Mouse (Mus musculus) stomach, postnatal 0 days (tissue): ENCODE results near the gene Tbc1d16. TPM values are rescaled to one million over a fixed set of nuclear protein-coding genes. Genes with fewer than 3 reads are reported as not detected.

ENCODE experiments used
- ATAC-seq: fragments of 200-750 bp; cut with Nextera tagmentation; 2 replicates; pipeline ENCODE4 v1.8.0; 2017; ENCODE audit not compliant: low FRiP score, low TSS enrichment
- DNase-seq: peaks from one replicate; pipeline ENCODE4 v3.0.0-alpha.2; 2016; ENCODE audit warnings: low spot score
- H3K27ac ChIP-seq: fragments of 300-500 bp; sonication (generic); replicated peaks from 2 replicates; pipeline ENCODE4 v1.5.1; 2014; ENCODE audit warnings: mild to moderate bottlenecking, control low read depth
- H3K27me3 ChIP-seq: fragments of 300-500 bp; sonication (generic); 2 replicates; pipeline ENCODE4 v1.6.1; 2014; ENCODE audit warnings: low read length; ENCODE audit not compliant: control insufficient read depth, insufficient read depth
- H3K36me3 ChIP-seq: fragments of 300-500 bp; sonication (generic); 2 replicates; pipeline ENCODE4 v1.6.1; 2014; ENCODE audit warnings: low read length, mixed read lengths; ENCODE audit not compliant: control insufficient read depth, insufficient read depth
- H3K4me1 ChIP-seq: fragments of 300-500 bp; sonication (generic); replicated peaks from 2 replicates; pipeline ENCODE4 v1.6.1; 2014; ENCODE audit warnings: antibody characterized with exemption; ENCODE audit not compliant: control insufficient read depth, insufficient read depth
- H3K4me2 ChIP-seq: fragments of 300-500 bp; sonication (generic); replicated peaks from 2 replicates; pipeline ENCODE4 v1.6.1; 2014; ENCODE audit warnings: low read depth, mild to moderate bottlenecking, control low read depth, moderate library complexity
- H3K4me3 ChIP-seq: fragments of 300-500 bp; sonication (generic); 2 replicates; pipeline ENCODE4 v1.5.1; 2014; ENCODE audit warnings: low read depth, low read length, control low read depth
- H3K9ac ChIP-seq: fragments of 300-500 bp; sonication (generic); 2 replicates; pipeline ENCODE4 v1.6.1; 2014; ENCODE audit warnings: mild to moderate bottlenecking, low read length, control low read depth, mixed read lengths
- H3K9me3 ChIP-seq: fragments of 300-500 bp; sonication (generic); 2 replicates; pipeline ENCODE4 v1.6.1; 2016; ENCODE audit warnings: low read length; ENCODE audit not compliant: control insufficient read depth
- CTCF ChIP-seq: IDR thresholded peaks from 2 replicates; pipeline ENCODE4 v1.5.1; 2016; ENCODE audit warnings: antibody characterized with exemption, low read depth, mild to moderate bottlenecking, moderate library complexity
- EP300 ChIP-seq: optimal IDR thresholded peaks from 2 replicates; pipeline ENCODE3; 2016; ENCODE audit warnings: antibody characterized with exemption
- WGBS: fragments of 180-500 bp; shearing (Covaris S2); extraction: QIAGEN DNeasy Blood & Tissue Kit; methylation state at CpG from one replicate; pipeline ENCODE4 v1.1.7; 2014; 5-methylcytosine and 5-hydroxymethylcytosine counted together
- polyA plus RNA-seq: library from polyadenylated mRNA; unstranded; fragments of >200 nt; fragmentation: Nextera tagmentation; extraction: Ambion mirVana; gene quantifications from 2 replicates; pipeline ENCODE4 v1.2.1, GENCODE M21; 2015

The Tbc1d16 gene
- polyA plus RNA-seq, 1 experiment from 2014 or later = 6.3 TPM

- H3K36me3 ChIP-seq = no peaks in the 10 kb centered on the region
- 42% methylated on average over 9 of the region's 9 CpGs for WGBS
- H3K4me2 ChIP-seq = no peak overlapping the region
- TF ChIP-seq CTCF (no peak), EP300 (no peak)
- peak overlapping the region; percentile 9; the same call in 1 of the 2 replicates for H3K9ac ChIP-seq
- peak; percentile 40 for ATAC-seq
- peak overlapping the region; percentile 73 for H3K27ac ChIP-seq
- peaks cover 9% of the 10 kb centered on the region for H3K4me1 ChIP-seq
- H3K27me3 ChIP-seq = no peaks in the 10 kb centered on the region
- peak; percentile 92 for DNase-seq
- H3K4me3 ChIP-seq = no peak overlapping the region
- no peaks in the 10 kb centered on the region for H3K9me3 ChIP-seq
Measured at GRCm38 (mm10) chr11:119127686-119128473, 100.4 kb downstream of the Tbc1d16 start.

DNA sequence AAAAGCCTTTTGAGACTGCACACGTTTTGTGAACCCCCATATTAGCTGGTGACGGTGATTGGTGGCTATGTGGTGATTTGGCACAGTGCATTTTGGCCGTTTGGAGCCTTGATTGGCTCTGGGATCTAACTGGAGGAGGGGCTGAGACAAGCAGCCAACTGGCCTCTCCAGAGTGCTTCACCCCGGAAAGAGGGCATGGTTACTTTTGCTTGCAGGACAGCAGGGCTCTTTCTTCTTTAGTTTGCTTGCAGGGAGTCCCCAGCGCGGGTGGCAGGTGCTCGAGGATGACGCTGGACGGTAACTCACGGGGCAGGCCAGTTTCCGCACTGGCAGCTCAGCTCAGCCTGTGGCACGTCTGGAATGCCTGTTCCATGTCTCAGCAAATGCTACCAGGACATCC is 101.2 kb downstream of the Tbc1d16 start:
- Histone ChIP-seq H3K27ac (peak overlapping the region; percentile 73), H3K4me3 (no peak overlapping the region), H3K4me1 (peaks cover 9% of the 10 kb centered on the region), H3K4me2 (no peak overlapping the region), H3K9ac (peak overlapping the region; percentile 9; the same call in 1 of the 2 replicates), H3K27me3 (no peaks in the 10 kb centered on the region), H3K9me3 (no peaks in the 10 kb centered on the region), H3K36me3 (no peaks in the 10 kb centered on the region)
- 34% methylated on average over 12 of the region's 12 CpGs for WGBS
- no peak for ATAC-seq
- no peak for TF ChIP-seq CTCF
- TF ChIP-seq EP300 = no peak
- DNase-seq = peak; percentile 57

GRCm38 (mm10) chr11:119125929-119126861 is 102.1 kb downstream of the Tbc1d16 start:
- peak; percentile 97 for DNase-seq
- H3K9ac ChIP-seq = 0 out of 2 replicates have a peak overlapping the region, but pooled peaks have one; percentile 8

DNA sequence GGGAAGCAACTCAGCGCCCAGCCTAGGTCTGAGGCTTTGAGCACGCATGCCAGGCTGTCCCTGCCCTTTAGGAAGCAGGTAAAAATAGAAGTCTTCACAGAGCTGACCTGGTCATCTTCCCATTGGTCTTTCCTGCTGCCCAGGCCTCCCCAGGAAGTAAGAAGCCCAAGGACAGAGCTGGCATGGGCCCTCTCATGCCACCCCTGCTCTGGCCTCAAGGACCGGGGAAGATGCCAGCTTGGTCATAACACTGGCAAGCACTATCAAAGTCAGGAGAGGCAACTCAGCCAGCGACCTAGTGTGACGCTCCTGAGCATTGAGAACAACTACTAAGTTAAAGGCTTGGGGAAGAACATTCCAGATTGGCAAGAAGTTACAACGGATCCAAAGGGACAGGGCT is 103.8 kb downstream of the Tbc1d16 start:
- no peak overlapping the region for H3K9ac ChIP-seq
- no peaks in the 10 kb centered on the region for H3K36me3 ChIP-seq
- H3K4me2 ChIP-seq = no peak overlapping the region

More at GRCm38 (mm10) chr11:119125929-119126861, 102.1 kb downstream of the Tbc1d16 start:
- Histone ChIP-seq H3K9me3 (no peaks in the 10 kb centered on the region), H3K4me1 (peaks cover 9% of the 10 kb centered on the region), H3K4me2 (peak overlapping the region; percentile 23; the same call in 1 of the 2 replicates), H3K4me3 (no peak overlapping the region), H3K27ac (peak overlapping the region; percentile 73), H3K27me3 (no peaks in the 10 kb centered on the region), H3K36me3 (no peaks in the 10 kb centered on the region)
- ATAC-seq = peak; percentile 96
- WGBS = 27% methylated on average over 23 of the region's 23 CpGs
- TF ChIP-seq EP300 = peak; percentile 73
- peak; percentile 84 for TF ChIP-seq CTCF

GRCm38 (mm10) chr11:119123522-119124319 is 104.6 kb downstream of the Tbc1d16 start:
- TF ChIP-seq CTCF (no peak), EP300 (no peak)
- no peaks in the 10 kb centered on the region for H3K9me3 ChIP-seq
- WGBS = 69% methylated on average over 5 of the region's 5 CpGs
- no peak overlapping the region for H3K9ac ChIP-seq
- H3K27ac ChIP-seq = no peak overlapping the region
- H3K4me1 ChIP-seq = peaks cover 9% of the 10 kb centered on the region
- no peaks in the 10 kb centered on the region for H3K27me3 ChIP-seq
- no peak overlapping the region for H3K4me3 ChIP-seq
- no peak overlapping the region for H3K4me2 ChIP-seq
- 0 out of 2 replicates have a peak, but pooled peaks have one; percentile 34 for ATAC-seq
- peak; percentile 68 for DNase-seq
- no peaks in the 10 kb centered on the region for H3K36me3 ChIP-seq

More for the DNA sequence above, 103.8 kb downstream of the Tbc1d16 start:
- peaks cover 9% of the 10 kb centered on the region for H3K4me1 ChIP-seq
- no peak overlapping the region for H3K27ac ChIP-seq
- DNase-seq (no peak), ATAC-seq (no peak)
- no peak overlapping the region for H3K4me3 ChIP-seq
- TF ChIP-seq EP300 (no peak), CTCF (no peak)
- no peaks in the 10 kb centered on the region for H3K9me3 ChIP-seq
- WGBS = 91% methylated on average over 6 of the region's 6 CpGs
- H3K27me3 ChIP-seq = no peaks in the 10 kb centered on the region
